Mouse (Mus musculus) cerebellum, adult 2 months (tissue): ENCODE data around the gene Adgrv1.

Experiments
- CTCF ChIP-seq: fragments of 200-500 bp; IDR thresholded peaks from 2 replicates; pipeline ENCODE4 v1.5.1; 2011; ENCODE audit warnings: low read depth, mild to moderate bottlenecking, control low read depth, low read length, moderate library complexity, borderline replicate concordance; ENCODE audit not compliant: insufficient read depth
- POLR2A ChIP-seq: fragments of 200-500 bp; IDR thresholded peaks from 2 replicates; pipeline ENCODE4 v1.6.1; 2011; ENCODE audit warnings: low read length, control low read depth, borderline replicate concordance; ENCODE audit not compliant: insufficient read depth

DNA sequence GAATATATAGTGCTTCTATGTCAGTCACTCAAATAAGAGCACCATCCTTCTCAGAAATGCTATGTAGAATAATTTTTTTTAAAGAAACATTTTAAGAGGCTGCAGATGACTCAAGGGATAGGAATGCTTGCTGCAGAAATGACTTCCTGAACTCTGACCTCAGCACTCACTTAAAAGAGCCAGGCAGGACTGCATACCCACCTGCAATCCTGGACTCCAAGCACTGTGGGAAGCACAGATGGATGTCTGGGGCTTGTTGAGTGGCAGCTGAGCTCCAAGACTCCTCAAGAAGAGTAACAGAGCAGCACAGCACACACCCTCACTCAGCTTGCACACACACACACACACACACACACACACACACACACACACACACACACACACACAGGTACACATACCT is 146.0 kb downstream of the Adgrv1 start:
- TF ChIP-seq CTCF (no peak), POLR2A (no peak)
